Mouse (Mus musculus): ENCODE measurements at regions not wholly inside any gene's neighbourhood (a gene's known extent, or its start where the extent isn't known, plus 50 kb on each side); places are given as distances from the start of the nearest gene placed in this dataset.
"Not testable (repeated sequence)": the region's sequence is repeated elsewhere in the genome, so short reads cannot be mapped to it uniquely, and the experiment has no call there.

DNA sequence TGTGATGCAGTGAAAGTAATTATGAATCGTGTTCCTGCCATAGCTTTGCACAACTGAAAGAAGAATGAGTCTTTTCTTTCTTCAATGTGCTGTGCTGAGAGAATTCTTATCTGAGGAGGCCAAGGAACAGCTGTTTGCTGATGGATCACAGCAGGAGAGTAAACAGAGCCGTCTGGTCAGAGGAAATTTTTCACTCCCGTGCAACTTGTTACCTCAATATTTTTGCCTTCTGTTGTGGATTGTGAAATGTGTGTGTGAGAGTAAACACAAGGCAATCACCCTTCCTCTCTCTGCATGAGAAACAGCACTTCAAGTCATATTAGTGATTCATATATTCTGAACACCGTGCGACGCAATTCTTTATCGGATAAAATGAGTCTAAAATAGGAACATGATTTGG lies 171.9 kb downstream of the Epm2a start:
- TF ChIP-seq TAL1 (conservative IDR thresholded peaks at IDR 0.05; ENCODE audit: low read depth, low read length) (no peak), GATA2 (IDR thresholded peaks at IDR 0.05; ENCODE audit: borderline replicate concordance, low read depth, low read length) (no peak), GATA1 (IDR thresholded peaks at IDR 0.05; ENCODE audit: borderline replicate concordance, low read length) (no peak), CTCF (IDR thresholded peaks at IDR 0.05; ENCODE audit: low read depth, low read length) (no peak), POLR2AphosphoS5 (IDR thresholded peaks at IDR 0.05; ENCODE audit: insufficient replicate concordance, low read depth, low read length) (no peak)
- no peaks in the 10 kb centered on the region for H3K27me3 ChIP-seq (ENCODE audit: insufficient read depth, low read length)
- no peak overlapping the region for H3K4me3 ChIP-seq (ENCODE audit: low read depth, low read length)
- H3K4me1 ChIP-seq (ENCODE audit: insufficient read depth, low read depth, low read length), result no peaks in the 10 kb centered on the region
- no peak for ATAC-seq (ENCODE audit: extremely low read depth, insufficient number of reproducible peaks, low FRiP score, poor library complexity, severe bottlenecking)
- H3K9me3 ChIP-seq (replicated peaks), result no peaks in the 10 kb centered on the region
- no peak for DNase-seq (ENCODE audit: low spot score)
- H3K36me3 ChIP-seq (replicated peaks), result no peaks in the 10 kb centered on the region

DNA sequence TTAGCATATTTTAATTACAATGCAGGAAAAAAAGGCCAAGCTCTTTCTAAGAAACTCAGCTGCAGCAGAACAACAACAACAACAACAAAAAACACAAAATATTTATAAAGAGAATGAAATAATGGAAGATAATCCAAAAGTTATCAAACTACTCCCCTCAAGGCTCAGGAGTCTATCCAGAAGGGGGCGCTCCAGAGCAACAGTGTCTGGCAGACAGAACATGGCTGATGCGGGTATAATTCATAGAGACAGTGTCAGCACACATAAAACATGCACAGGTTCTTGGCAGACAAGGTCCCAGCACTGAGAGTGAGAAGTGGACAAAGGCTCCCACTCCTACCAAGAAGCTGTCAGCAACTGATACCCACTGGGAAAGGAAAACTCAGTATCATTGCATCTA lies 173.9 kb downstream of the Epm2a start:
- TF ChIP-seq CTCF (IDR thresholded peaks at IDR 0.05; ENCODE audit: low read depth, low read length) (peak; percentile 46), POLR2AphosphoS5 (IDR thresholded peaks at IDR 0.05; ENCODE audit: insufficient replicate concordance, low read depth, low read length) (no peak), GATA2 (IDR thresholded peaks at IDR 0.05; ENCODE audit: borderline replicate concordance, low read depth, low read length) (no peak), TAL1 (conservative IDR thresholded peaks at IDR 0.05; ENCODE audit: low read depth, low read length) (no peak)
- no peak for ATAC-seq (ENCODE audit: extremely low read depth, insufficient number of reproducible peaks, low FRiP score, poor library complexity, severe bottlenecking)
- Histone ChIP-seq H3K36me3 (replicated peaks) (no peaks in the 10 kb centered on the region), H3K27me3 (ENCODE audit: insufficient read depth, low read length) (no peaks in the 10 kb centered on the region), H3K4me3 (ENCODE audit: low read depth, low read length) (no peak overlapping the region), H3K9me3 (replicated peaks) (no peaks in the 10 kb centered on the region), H3K4me1 (ENCODE audit: insufficient read depth, low read depth, low read length) (no peaks in the 10 kb centered on the region)
- DNase-seq (ENCODE audit: low spot score), result peak; percentile 4

DNA sequence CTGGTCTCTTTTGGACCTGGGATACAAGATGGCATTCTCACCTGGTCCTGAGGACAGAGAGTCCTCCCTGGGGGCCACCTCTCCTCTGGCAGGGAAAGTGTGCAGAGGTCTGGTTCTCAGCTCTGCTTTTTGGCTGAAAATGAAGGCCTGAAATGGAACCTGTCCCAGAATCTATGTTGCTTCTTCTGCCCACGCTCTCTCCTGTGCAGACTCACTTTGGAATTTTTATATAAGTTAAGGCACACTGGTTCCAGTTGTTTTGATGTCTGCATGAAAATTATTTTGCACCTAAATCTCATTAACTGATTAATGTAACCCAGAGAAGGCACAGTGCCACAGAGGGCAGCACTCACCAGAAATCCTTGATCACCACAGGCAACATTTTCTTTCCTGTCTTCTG lies 188.1 kb downstream of the Epm2a start:
- Histone ChIP-seq H3K36me3 (replicated peaks) (no peaks in the 10 kb centered on the region), H3K9me3 (replicated peaks) (no peaks in the 10 kb centered on the region), H3K4me1 (ENCODE audit: insufficient read depth, low read depth, low read length) (no peaks in the 10 kb centered on the region), H3K27me3 (ENCODE audit: insufficient read depth, low read length) (no peaks in the 10 kb centered on the region), H3K4me3 (ENCODE audit: low read depth, low read length) (no peak overlapping the region)
- TF ChIP-seq GATA1 (IDR thresholded peaks at IDR 0.05; ENCODE audit: borderline replicate concordance, low read length) (no peak), GATA2 (IDR thresholded peaks at IDR 0.05; ENCODE audit: borderline replicate concordance, low read depth, low read length) (no peak), POLR2AphosphoS5 (IDR thresholded peaks at IDR 0.05; ENCODE audit: insufficient replicate concordance, low read depth, low read length) (no peak), TAL1 (conservative IDR thresholded peaks at IDR 0.05; ENCODE audit: low read depth, low read length) (no peak), CTCF (IDR thresholded peaks at IDR 0.05; ENCODE audit: low read depth, low read length) (no peak)
- ATAC-seq (ENCODE audit: extremely low read depth, insufficient number of reproducible peaks, low FRiP score, poor library complexity, severe bottlenecking) (no peak), DNase-seq (ENCODE audit: low spot score) (no peak)

DNA sequence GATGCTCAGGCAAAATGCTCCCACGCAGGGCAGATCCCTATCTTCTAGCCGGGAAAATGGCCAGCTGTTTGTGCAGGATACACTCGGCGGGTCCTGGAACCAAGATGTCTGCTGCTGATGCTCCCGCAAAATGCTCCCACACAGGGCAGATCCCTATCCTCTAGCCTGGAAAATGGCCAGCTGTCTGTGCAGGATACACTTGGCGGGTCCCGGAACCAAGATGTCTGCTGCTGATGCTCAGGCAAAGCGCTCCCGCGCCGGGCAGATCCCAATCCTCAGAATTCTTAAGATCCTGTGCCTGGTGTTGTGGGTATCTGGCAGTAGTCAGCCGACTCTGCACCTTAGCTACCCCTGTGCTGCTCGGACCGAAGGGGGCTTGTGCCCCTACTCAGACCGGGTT lies 212.2 kb downstream of the Epm2a start:
- H3K9me3 ChIP-seq (replicated peaks); H3K4me3 ChIP-seq (ENCODE audit: low read depth, low read length); DNase-seq (ENCODE audit: low spot score); H3K36me3 ChIP-seq (replicated peaks); H3K4me1 ChIP-seq (ENCODE audit: insufficient read depth, low read depth, low read length); H3K27me3 ChIP-seq (ENCODE audit: insufficient read depth, low read length); ATAC-seq (ENCODE audit: extremely low read depth, insufficient number of reproducible peaks, low FRiP score, poor library complexity, severe bottlenecking): not testable (repeated sequence)

DNA sequence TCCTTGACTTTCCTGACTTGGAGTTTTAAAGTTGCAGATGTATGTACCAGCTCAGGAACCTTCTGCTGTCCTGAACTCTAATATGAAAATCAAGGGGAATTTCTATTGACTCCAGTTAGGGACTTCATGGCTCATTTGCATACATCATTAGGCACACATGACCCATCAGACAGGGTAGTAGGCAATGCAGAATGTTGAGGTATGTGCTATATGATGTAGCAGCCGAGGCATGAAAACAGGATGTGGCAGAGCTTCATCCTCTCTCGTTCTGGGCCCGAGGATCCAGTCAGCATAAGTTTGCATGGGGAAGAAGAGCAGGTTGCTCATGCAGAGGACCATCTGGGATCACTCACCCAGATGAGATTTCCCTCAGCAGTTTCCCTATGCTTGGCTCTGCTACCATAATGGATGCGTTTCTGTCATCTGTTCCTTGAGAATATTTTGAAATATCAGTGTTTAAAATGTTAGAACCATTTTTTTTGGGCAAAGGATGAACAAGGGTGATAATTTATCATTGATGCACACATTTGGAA lies 227.4 kb downstream of the Epm2a start:
- DNase-seq (ENCODE audit: low spot score) (no peak), ATAC-seq (ENCODE audit: extremely low read depth, insufficient number of reproducible peaks, low FRiP score, poor library complexity, severe bottlenecking) (no peak)
- Histone ChIP-seq H3K4me1 (ENCODE audit: insufficient read depth, low read depth, low read length) (no peaks in the 10 kb centered on the region), H3K36me3 (replicated peaks) (no peaks in the 10 kb centered on the region), H3K27me3 (ENCODE audit: insufficient read depth, low read length) (no peaks in the 10 kb centered on the region; the same call in 1 of the 2 replicates), H3K9me3 (replicated peaks) (no peaks in the 10 kb centered on the region), H3K4me3 (ENCODE audit: low read depth, low read length) (no peak overlapping the region)
- TF ChIP-seq GATA2 (IDR thresholded peaks at IDR 0.05; ENCODE audit: borderline replicate concordance, low read depth, low read length) (no peak), POLR2AphosphoS5 (IDR thresholded peaks at IDR 0.05; ENCODE audit: insufficient replicate concordance, low read depth, low read length) (no peak), GATA1 (IDR thresholded peaks at IDR 0.05; ENCODE audit: borderline replicate concordance, low read length) (no peak), CTCF (IDR thresholded peaks at IDR 0.05; ENCODE audit: low read depth, low read length) (no peak), TAL1 (conservative IDR thresholded peaks at IDR 0.05; ENCODE audit: low read depth, low read length) (no peak)

DNA sequence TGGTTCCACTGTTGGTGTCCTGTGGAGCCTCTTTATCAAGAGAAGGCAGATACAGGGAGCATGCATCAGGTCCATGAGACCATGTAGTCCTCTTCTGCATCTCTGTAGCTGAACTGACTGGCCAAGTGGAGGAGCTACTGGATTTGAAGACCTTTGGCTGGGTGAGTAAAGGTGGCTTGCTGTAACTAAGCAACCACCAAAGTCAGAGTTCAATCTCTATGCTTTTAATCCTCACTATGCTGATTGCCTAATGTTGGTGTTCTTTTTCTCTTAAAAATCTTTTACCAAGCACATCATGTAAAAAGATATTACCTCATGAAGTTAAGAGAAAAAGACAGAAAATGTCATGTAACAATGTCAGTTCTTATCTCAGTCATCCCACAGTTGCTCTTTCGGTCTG lies 265.2 kb downstream of the Epm2a start:
- no peaks in the 10 kb centered on the region for H3K27me3 ChIP-seq (ENCODE audit: insufficient read depth, low read length)
- no peaks in the 10 kb centered on the region for H3K9me3 ChIP-seq (replicated peaks)
- no peaks in the 10 kb centered on the region for H3K36me3 ChIP-seq (replicated peaks)
- no peak for TF ChIP-seq TAL1 (conservative IDR thresholded peaks at IDR 0.05; ENCODE audit: low read depth, low read length)
- TF ChIP-seq CTCF (IDR thresholded peaks at IDR 0.05; ENCODE audit: low read depth, low read length), result no peak
- no peak for TF ChIP-seq GATA2 (IDR thresholded peaks at IDR 0.05; ENCODE audit: borderline replicate concordance, low read depth, low read length)
- no peak overlapping the region for H3K4me3 ChIP-seq (ENCODE audit: low read depth, low read length)
- DNase-seq (ENCODE audit: low spot score) (no peak), ATAC-seq (ENCODE audit: extremely low read depth, insufficient number of reproducible peaks, low FRiP score, poor library complexity, severe bottlenecking) (no peak)
- no peaks in the 10 kb centered on the region for H3K4me1 ChIP-seq (ENCODE audit: insufficient read depth, low read depth, low read length)

DNA sequence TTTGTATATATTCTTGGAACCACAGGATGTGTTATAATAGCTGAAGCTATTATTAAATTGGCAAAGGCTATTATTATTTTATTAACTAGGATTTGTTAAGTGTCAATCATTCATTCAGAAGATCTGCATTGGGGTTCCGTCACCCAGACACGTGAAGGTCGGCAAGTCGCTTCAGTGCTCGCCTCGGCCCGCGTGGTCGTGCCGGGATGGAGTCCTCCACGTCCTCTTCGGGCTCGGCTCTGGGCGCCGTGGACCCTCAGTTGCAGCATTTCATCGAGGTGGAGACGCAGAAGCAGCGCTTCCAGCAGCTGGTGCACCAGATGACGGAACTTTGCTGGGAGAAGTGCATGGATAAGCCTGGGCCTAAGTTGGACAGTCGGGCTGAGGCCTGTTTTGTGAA lies 265.9 kb downstream of the Epm2a start:
- H3K4me1 ChIP-seq (ENCODE audit: insufficient read depth, low read depth, low read length); DNase-seq (ENCODE audit: low spot score); H3K27me3 ChIP-seq (ENCODE audit: insufficient read depth, low read length); H3K9me3 ChIP-seq (replicated peaks); H3K4me3 ChIP-seq (ENCODE audit: low read depth, low read length); H3K36me3 ChIP-seq (replicated peaks): not testable (repeated sequence)
- ATAC-seq (ENCODE audit: extremely low read depth, insufficient number of reproducible peaks, low FRiP score, poor library complexity, severe bottlenecking), result peak; percentile 40

Data from G1E (cell line).